Mouse (Mus musculus): ENCODE measurements around the gene Epx. TPM values are rescaled to one million over a fixed set of nuclear protein-coding genes. Genes with fewer than 3 reads are reported as not detected.
A peak's percentile ranks its signal among the peaks of the same experiment; 100 is the strongest.

The Epx gene
- polyA plus RNA-seq, 1 experiment from 2014 or later, result 0.29 TPM

GRCm38 (mm10) chr11:87821502-87821901 is 53.8 kb downstream of the Epx start:
- Histone ChIP-seq H3K4me1 (peaks cover 9% of the 10 kb centered on the region; the same call in 1 of the 2 replicates), H3K9ac (no peak overlapping the region), H3K36me3 (no peaks in the 10 kb centered on the region), H3K4me3 (no peak overlapping the region), H3K27me3 (peaks cover 9% of the 10 kb centered on the region; the same call in 1 of the 2 replicates), H3K4me2 (no peak overlapping the region), H3K9me3 (no peaks in the 10 kb centered on the region), H3K27ac (no peak overlapping the region)
- no peak for ATAC-seq (ENCODE audit: insufficient number of reproducible peaks, low FRiP score, low TSS enrichment, low read depth)
- WGBS, result 59% methylated on average over 5 of the region's 5 CpGs

- Histone ChIP-seq H3K9ac (no peak overlapping the region), H3K27ac (no peak overlapping the region), H3K36me3 (no peaks in the 10 kb centered on the region), H3K9me3 (no peaks in the 10 kb centered on the region), H3K4me3 (peak overlapping the region; percentile 34), H3K4me2 (peak overlapping the region; percentile 57), H3K27me3 (peaks cover 15% of the 10 kb centered on the region), H3K4me1 (peaks cover 9% of the 10 kb centered on the region; the same call in 1 of the 2 replicates)
- no peak for ATAC-seq (ENCODE audit: insufficient number of reproducible peaks, low FRiP score, low TSS enrichment, low read depth)
- 22% methylated on average over 4 of the region's 4 CpGs for WGBS
Measured at GRCm38 (mm10) chr11:87817443-87817773, 57.9 kb downstream of the Epx start.

GRCm38 (mm10) chr11:87816707-87817442 is 58.5 kb downstream of the Epx start:
- Histone ChIP-seq H3K27me3 (peaks cover 10% of the 10 kb centered on the region; the same call in 1 of the 2 replicates), H3K4me1 (peaks cover 9% of the 10 kb centered on the region; the same call in 1 of the 2 replicates), H3K4me2 (peak overlapping the region; percentile 57), H3K4me3 (peak overlapping the region; percentile 34), H3K36me3 (no peaks in the 10 kb centered on the region), H3K9ac (no peak overlapping the region), H3K27ac (no peak overlapping the region), H3K9me3 (no peaks in the 10 kb centered on the region)
- 3% methylated on average over 31 of the region's 31 CpGs for WGBS
- no peak for ATAC-seq (ENCODE audit: insufficient number of reproducible peaks, low FRiP score, low TSS enrichment, low read depth)

- peaks cover 9% of the 10 kb centered on the region; the same call in 1 of the 2 replicates for H3K4me1 ChIP-seq
- no peak for ATAC-seq (ENCODE audit: insufficient number of reproducible peaks, low FRiP score, low TSS enrichment, low read depth)
- H3K4me2 ChIP-seq, result no peak overlapping the region
- H3K27ac ChIP-seq, result no peak overlapping the region
- no peaks in the 10 kb centered on the region for H3K36me3 ChIP-seq
- H3K9ac ChIP-seq, result no peak overlapping the region
- WGBS, result 71% methylated on average over 8 of the region's 8 CpGs
- H3K27me3 ChIP-seq, result peaks cover 10% of the 10 kb centered on the region; the same call in 1 of the 2 replicates
- no peak overlapping the region for H3K4me3 ChIP-seq
- H3K9me3 ChIP-seq, result no peaks in the 10 kb centered on the region
Measured at GRCm38 (mm10) chr11:87814831-87815230, 60.5 kb downstream of the Epx start.

Other genes with a start within 250 kb of the Epx start
- gene Rnf43, start 212.8 kb downstream of the Epx start, polyA plus RNA-seq (2015; fragmentation: Nextera tagmentation; extraction: Ambion mirVana), result 7.8 and 9.3 TPM in 2 replicates
- 135 and 155 TPM in 2 replicates for gene Supt4a, start 138.0 kb downstream of the Epx start, polyA plus RNA-seq (2015; fragmentation: Nextera tagmentation; extraction: Ambion mirVana)
- gene Tspoap1, start 115.0 kb downstream of the Epx start, polyA plus RNA-seq (2015; fragmentation: Nextera tagmentation; extraction: Ambion mirVana), result 1.4 and 1.5 TPM in 2 replicates
- gene Mpo, start 82.0 kb downstream of the Epx start, polyA plus RNA-seq (2015; fragmentation: Nextera tagmentation; extraction: Ambion mirVana), result 1.1 and 1.5 TPM in 2 replicates
- 0.11 and 0.12 TPM in 2 replicates for gene Lpo, start 47.2 kb downstream of the Epx start, polyA plus RNA-seq (2015; fragmentation: Nextera tagmentation; extraction: Ambion mirVana)
- gene Mks1, start 22.3 kb downstream of the Epx start, polyA plus RNA-seq (2015; fragmentation: Nextera tagmentation; extraction: Ambion mirVana), result 15.5 and 16.8 TPM in 2 replicates
- gene Olfr462, start 16.7 kb upstream of the Epx start, polyA plus RNA-seq (2015; fragmentation: Nextera tagmentation; extraction: Ambion mirVana), result not detected in 2 replicates
- gene Olfr463, start 21.9 kb upstream of the Epx start, polyA plus RNA-seq (2015; fragmentation: Nextera tagmentation; extraction: Ambion mirVana), result not detected in 2 replicates
- not detected in 2 replicates for gene Olfr464, start 45.4 kb upstream of the Epx start, polyA plus RNA-seq (2015; fragmentation: Nextera tagmentation; extraction: Ambion mirVana)
- gene Dynll2, start 112.0 kb upstream of the Epx start, polyA plus RNA-seq (2015; fragmentation: Nextera tagmentation; extraction: Ambion mirVana), result 14.8 and 17.0 TPM in 2 replicates
- 208 and 244 TPM in 2 replicates for gene Srsf1, start 171.8 kb upstream of the Epx start, polyA plus RNA-seq (2015; fragmentation: Nextera tagmentation; extraction: Ambion mirVana)
- 31.9 and 35.6 TPM in 2 replicates for gene Vezf1, start 192.7 kb upstream of the Epx start, polyA plus RNA-seq (2015; fragmentation: Nextera tagmentation; extraction: Ambion mirVana)
- gene Cuedc1, start 222.5 kb upstream of the Epx start, polyA plus RNA-seq (2015; fragmentation: Nextera tagmentation; extraction: Ambion mirVana), result 28.1 and 32.1 TPM in 2 replicates